Mouse (Mus musculus) limb, embryonic 14.5 days (tissue): Measurements from ENCODE around the gene Tmc1. TPM values are rescaled to one million over a fixed set of nuclear protein-coding genes. Genes with fewer than 3 reads are reported as not detected.

Experiments
- ATAC-seq: fragments of 200-750 bp; cut with Nextera tagmentation; 2 replicates; pipeline ENCODE4 v1.8.0; 2017; ENCODE audit warnings: low read depth, moderate number of reproducible peaks, moderate TSS enrichment; ENCODE audit not compliant: low FRiP score
- DNase-seq: peaks from one replicate; pipeline ENCODE4 v3.0.0-alpha.2; 2015; ENCODE audit warnings: low spot score
- H3K27ac ChIP-seq: fragments of 300-500 bp; sonication (generic); replicated peaks from 2 replicates; pipeline ENCODE4 v1.5.1; 2014; ENCODE audit warnings: low read depth, mild to moderate bottlenecking, low read length, moderate library complexity, mixed read lengths
- H3K27me3 ChIP-seq: fragments of 300-500 bp; sonication (generic); 2 replicates; pipeline ENCODE4 v1.6.1; 2014; ENCODE audit warnings: low read length, mixed read lengths; ENCODE audit not compliant: control insufficient read depth, insufficient read depth
- H3K36me3 ChIP-seq: fragments of 300-500 bp; sonication (generic); 2 replicates; pipeline ENCODE4 v1.6.1; 2014; ENCODE audit warnings: mild to moderate bottlenecking, low read length, moderate library complexity, mixed read lengths; ENCODE audit not compliant: control insufficient read depth, insufficient read depth
- H3K4me1 ChIP-seq: fragments of 300-500 bp; sonication (generic); 2 replicates; pipeline ENCODE4 v1.6.1; 2014; ENCODE audit warnings: antibody characterized with exemption, low read length, mixed read lengths; ENCODE audit not compliant: control insufficient read depth, insufficient read depth
- H3K4me2 ChIP-seq: fragments of 300-500 bp; sonication (generic); replicated peaks from 2 replicates; pipeline ENCODE4 v1.6.1; 2014; ENCODE audit warnings: low read depth, mild to moderate bottlenecking, low read length, moderate library complexity; ENCODE audit not compliant: severe bottlenecking
- H3K4me3 ChIP-seq: fragments of 300-500 bp; sonication (generic); replicated peaks from 2 replicates; pipeline ENCODE4 v1.5.1; 2014; ENCODE audit warnings: low read length
- H3K9ac ChIP-seq: fragments of 300-500 bp; sonication (generic); 2 replicates; pipeline ENCODE4 v1.6.1; 2014; ENCODE audit warnings: mild to moderate bottlenecking, low read depth, low read length, moderate library complexity; ENCODE audit not compliant: severe bottlenecking
- H3K9me3 ChIP-seq: fragments of 300-500 bp; sonication (generic); 2 replicates; pipeline ENCODE4 v1.6.1; 2016; ENCODE audit warnings: low read length; ENCODE audit not compliant: control insufficient read depth
- POLR2A ChIP-seq: fragments of 200-500 bp; IDR thresholded peaks from 2 replicates; pipeline ENCODE4 v1.8.0; 2012; ENCODE audit warnings: inconsistent platforms, mild to moderate bottlenecking, moderate library complexity, borderline replicate concordance; ENCODE audit not compliant: insufficient read depth, insufficient read length; ENCODE audit errors: extremely low read depth
- WGBS: fragments of 180-500 bp; shearing (Covaris S2); extraction: QIAGEN DNeasy Blood & Tissue Kit; methylation state at CpG from one replicate; pipeline ENCODE4 v1.1.7; 2014; 5-methylcytosine and 5-hydroxymethylcytosine counted together
- polyA plus RNA-seq, 2 experiments: library from polyadenylated mRNA; depleted of rRNA in 1 of 2; stranded (reverse) in 1 of 2; unstranded in 1 of 2; fragments of >200 nt; fragmentation: Nextera tagmentation in 1 of 2; extraction: Ambion mirVana in 1 of 2; gene quantifications; 2 replicates each; pipeline versions ENCODE4 v1.2.1 to v1.2.3; 2012 to 2014

Gene Tmc1
- polyA plus RNA-seq, 2 experiments = 0.07 to 0.16 TPM

- ATAC-seq = no peak
Observed at GRCm38 (mm10) chr19:20910356-20910755, 43.6 kb downstream of the Tmc1 start.

GRCm38 (mm10) chr19:20881205-20881604 is 72.8 kb downstream of the Tmc1 start:
- DNase-seq (no peak), ATAC-seq (no peak)
- Histone ChIP-seq H3K4me3 (no peak overlapping the region), H3K27me3 (no peaks in the 10 kb centered on the region), H3K4me2 (no peak overlapping the region), H3K36me3 (no peaks in the 10 kb centered on the region), H3K9ac (no peak overlapping the region), H3K4me1 (no peaks in the 10 kb centered on the region), H3K27ac (no peak overlapping the region), H3K9me3 (no peaks in the 10 kb centered on the region)
- 39% methylated on average over 2 of the region's 2 CpGs for WGBS
- no peak for TF ChIP-seq POLR2A

More at GRCm38 (mm10) chr19:20910356-20910755, 43.6 kb downstream of the Tmc1 start:
- Histone ChIP-seq H3K27ac (no peak overlapping the region), H3K27me3 (no peaks in the 10 kb centered on the region), H3K9ac (no peak overlapping the region), H3K36me3 (no peaks in the 10 kb centered on the region), H3K4me3 (no peak overlapping the region), H3K4me2 (no peak overlapping the region), H3K4me1 (no peaks in the 10 kb centered on the region), H3K9me3 (no peaks in the 10 kb centered on the region)
- DNase-seq = no peak
- TF ChIP-seq POLR2A = no peak
- 23% methylated on average over 5 of the region's 5 CpGs for WGBS

DNA sequence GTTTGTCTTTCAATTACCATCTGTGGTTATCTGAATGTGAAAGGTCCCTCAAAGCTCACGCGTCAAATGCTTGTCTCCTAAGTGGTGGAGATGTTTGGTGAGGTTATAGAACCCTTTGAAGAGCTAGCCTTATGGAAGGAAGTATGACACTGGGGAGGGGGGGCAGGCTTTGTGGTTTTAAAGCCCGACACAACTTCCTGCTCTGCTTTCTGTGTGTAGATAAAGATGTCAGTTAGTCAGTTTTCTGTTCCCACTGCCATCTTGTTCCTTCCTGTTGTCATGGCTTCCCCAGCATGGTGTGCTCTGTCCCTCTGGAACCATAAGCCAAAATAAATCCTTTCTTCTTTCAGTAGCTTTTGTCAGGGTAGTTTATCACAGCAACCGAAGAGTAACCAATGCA is 78.1 kb downstream of the Tmc1 start:
- WGBS = 77% methylated on average over 4 of the region's 4 CpGs
- ATAC-seq = no peak
- no peaks in the 10 kb centered on the region for H3K36me3 ChIP-seq
- no peak for TF ChIP-seq POLR2A
- H3K9me3 ChIP-seq = no peaks in the 10 kb centered on the region
- no peak for DNase-seq
- no peak overlapping the region for H3K4me2 ChIP-seq
- no peaks in the 10 kb centered on the region for H3K4me1 ChIP-seq
- H3K27ac ChIP-seq = no peak overlapping the region
- no peaks in the 10 kb centered on the region for H3K27me3 ChIP-seq
- no peak overlapping the region for H3K9ac ChIP-seq
- no peak overlapping the region for H3K4me3 ChIP-seq

DNA sequence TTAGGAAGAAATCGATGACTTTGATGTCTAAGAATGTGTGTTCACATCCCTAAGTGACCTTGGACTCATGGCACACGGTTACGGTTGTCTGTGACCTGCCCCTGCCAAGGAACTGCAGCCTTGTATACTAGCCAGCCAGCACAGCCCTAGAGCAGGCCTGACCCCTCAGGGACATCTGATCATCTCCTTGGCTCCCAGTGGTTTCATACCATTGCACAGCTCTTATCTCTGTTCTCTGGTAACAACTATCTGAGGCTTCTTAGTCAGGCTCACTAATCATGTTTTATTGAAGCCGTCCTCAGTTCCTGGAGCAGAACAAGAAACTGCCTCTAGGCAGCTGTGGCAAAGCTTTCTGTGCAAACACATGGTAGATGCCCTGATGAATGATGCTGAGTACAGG is 92.2 kb downstream of the Tmc1 start:
- no peak for TF ChIP-seq POLR2A
- no peaks in the 10 kb centered on the region for H3K36me3 ChIP-seq
- H3K9ac ChIP-seq = no peak overlapping the region
- H3K27me3 ChIP-seq = no peaks in the 10 kb centered on the region
- H3K9me3 ChIP-seq = no peaks in the 10 kb centered on the region
- H3K27ac ChIP-seq = no peak overlapping the region
- H3K4me2 ChIP-seq = no peak overlapping the region
- 80% methylated on average over 4 of the region's 4 CpGs for WGBS
- no peak for DNase-seq
- H3K4me1 ChIP-seq = no peaks in the 10 kb centered on the region
- no peak overlapping the region for H3K4me3 ChIP-seq
- ATAC-seq = no peak

DNA sequence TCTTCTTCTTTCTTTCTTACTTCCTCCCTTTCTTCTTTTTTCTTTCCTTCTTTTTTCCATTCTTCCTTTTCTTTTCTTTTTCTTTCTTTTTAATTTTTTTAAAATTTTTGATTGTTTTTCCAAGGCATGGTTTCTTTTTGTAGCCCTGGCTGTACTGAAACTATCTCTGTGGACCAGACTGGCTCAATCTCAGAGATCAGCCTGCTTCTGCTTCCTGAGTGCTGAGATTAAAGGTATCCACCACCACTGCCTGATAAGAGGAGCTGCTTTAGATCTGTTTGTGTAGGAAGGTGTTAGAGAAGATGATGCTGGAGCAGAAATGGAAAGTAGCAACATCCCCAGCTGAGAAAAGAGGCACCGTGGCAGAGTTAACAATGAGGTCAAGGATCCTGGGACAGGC is 93.7 kb downstream of the Tmc1 start:
- H3K9ac ChIP-seq = no peak overlapping the region
- no peak for ATAC-seq
- DNase-seq = no peak
- no peak overlapping the region for H3K27ac ChIP-seq
- H3K4me3 ChIP-seq = no peak overlapping the region
- H3K36me3 ChIP-seq = no peaks in the 10 kb centered on the region
- no peaks in the 10 kb centered on the region for H3K27me3 ChIP-seq
- no peak for TF ChIP-seq POLR2A
- H3K9me3 ChIP-seq = no peaks in the 10 kb centered on the region
- WGBS = 75% methylated on average over 1 of the region's 1 CpGs
- H3K4me1 ChIP-seq = no peaks in the 10 kb centered on the region
- no peak overlapping the region for H3K4me2 ChIP-seq

DNA sequence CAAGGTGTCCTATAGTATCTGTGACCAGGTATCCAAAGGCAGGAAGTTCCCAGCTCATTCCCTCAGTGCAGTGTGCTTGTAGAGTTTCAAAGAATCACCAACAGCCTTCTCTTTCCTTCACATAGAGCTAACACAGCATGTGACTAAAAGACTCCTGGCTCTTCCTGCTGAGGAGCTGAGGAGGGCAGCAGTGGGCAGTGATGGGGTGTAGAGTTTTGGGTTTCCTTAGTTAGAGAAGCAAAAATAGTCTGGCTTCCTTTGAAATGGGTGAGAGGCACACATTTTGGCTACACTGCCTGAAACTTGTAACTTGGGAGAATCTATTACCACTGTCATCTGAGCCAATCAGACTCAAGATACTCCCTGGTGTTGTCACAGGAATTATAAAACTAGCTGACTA is 96.2 kb downstream of the Tmc1 start:
- DNase-seq (no peak), ATAC-seq (no peak)
- H3K27me3 ChIP-seq = no peaks in the 10 kb centered on the region
- no peak overlapping the region for H3K9ac ChIP-seq
- no peaks in the 10 kb centered on the region for H3K36me3 ChIP-seq
- H3K9me3 ChIP-seq = no peaks in the 10 kb centered on the region
- no peak overlapping the region for H3K4me2 ChIP-seq
- H3K27ac ChIP-seq = no peak overlapping the region
- H3K4me3 ChIP-seq = no peak overlapping the region
- no peak for TF ChIP-seq POLR2A
- H3K4me1 ChIP-seq = no peaks in the 10 kb centered on the region
